Mouse (Mus musculus) c-Kit-positive CD71-positive TER-119-positive erythroid progenitor cells, embryonic 14.5 days (primary cell): Measurements from ENCODE around the gene Pigr.

Experiments
- DNase-seq: peaks from one replicate; pipeline ENCODE4 v3.0.0-alpha.2; 2013; ENCODE audit warnings: low spot score

The Pigr gene

DNA sequence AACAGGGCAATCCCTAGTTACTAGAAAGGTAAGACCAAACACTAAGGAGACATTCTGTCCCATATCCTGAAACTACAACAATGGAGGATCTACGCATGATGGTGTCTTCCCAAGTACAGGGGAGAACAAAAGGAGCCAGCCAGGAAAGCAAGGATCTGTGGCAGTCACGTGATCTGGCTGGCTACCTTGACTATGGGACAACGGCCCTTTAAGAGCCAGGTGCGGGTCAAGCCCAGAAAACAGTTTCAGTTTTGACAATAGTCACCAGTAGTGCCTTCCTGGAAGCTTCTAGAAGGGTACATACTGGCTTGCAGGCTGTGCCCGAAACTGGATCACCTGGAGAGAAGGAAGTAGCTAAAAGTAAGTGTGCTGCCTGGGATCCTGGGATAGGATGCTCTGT lies at the start of gene Pigr:
Pigr (plus strand) TSS at position 237 of the 400 bp plus-strand sequence.
- no peak for DNase-seq

DNA sequence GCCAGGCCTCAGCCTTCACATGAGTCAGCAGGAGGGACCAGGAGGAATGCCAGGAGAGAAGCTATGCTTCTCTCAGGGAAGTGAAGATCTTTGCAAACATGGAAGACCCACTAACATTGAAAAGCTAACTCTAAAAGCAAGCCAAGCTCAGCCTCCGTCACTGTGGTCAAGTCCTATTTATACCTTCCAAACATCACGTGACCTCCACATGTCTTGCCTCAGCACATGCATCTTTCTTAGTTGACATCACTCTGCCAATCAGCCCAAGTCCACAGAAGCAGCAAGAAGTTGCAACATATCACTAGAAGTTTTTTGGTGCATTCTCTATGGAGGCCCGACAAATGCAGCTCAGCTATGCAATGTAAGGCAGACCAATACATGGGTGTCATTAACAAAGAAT lies 46.6 kb upstream of the Pigr start:
- DNase-seq = no peak

DNA sequence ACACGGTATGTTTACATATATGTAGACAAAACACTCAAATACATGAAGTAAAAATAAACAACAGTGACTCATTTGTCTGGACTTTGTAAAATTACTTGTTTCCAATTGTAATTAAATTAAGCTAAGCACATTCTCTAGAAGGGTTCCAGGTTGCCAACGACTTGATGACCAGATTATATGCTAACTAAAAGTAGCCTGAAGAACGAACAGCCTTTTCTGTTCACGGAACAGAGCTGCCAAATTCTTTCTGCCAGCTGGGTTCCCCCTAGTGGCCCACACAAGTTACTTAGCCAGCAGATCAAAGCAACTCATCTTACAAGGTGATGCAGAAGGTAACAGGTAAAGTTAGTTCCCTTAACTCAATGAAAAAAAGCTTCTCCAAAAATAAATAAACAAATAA lies 42.4 kb upstream of the Pigr start:
- DNase-seq = peak; percentile 41

DNA sequence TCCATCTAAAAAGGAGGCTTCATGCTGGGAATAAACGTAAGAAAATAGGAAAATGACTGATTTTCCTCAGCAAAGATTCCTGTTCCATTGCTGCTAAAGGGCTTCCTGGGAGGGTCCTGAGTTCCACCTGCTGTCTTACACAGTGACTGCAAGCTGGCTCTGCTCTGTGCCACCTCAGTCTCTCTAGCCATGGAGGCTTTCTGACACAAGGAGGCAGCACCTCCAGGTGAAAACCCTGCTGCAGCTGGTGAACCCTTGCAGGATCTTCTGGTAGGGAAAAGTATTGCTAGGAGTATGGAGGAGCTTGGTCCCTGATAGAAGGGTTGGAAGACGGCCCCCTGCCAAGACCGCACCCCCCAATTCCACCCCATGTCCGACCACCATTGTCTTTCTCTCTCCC lies 39.5 kb upstream of the Pigr start:
- no peak for DNase-seq

DNA sequence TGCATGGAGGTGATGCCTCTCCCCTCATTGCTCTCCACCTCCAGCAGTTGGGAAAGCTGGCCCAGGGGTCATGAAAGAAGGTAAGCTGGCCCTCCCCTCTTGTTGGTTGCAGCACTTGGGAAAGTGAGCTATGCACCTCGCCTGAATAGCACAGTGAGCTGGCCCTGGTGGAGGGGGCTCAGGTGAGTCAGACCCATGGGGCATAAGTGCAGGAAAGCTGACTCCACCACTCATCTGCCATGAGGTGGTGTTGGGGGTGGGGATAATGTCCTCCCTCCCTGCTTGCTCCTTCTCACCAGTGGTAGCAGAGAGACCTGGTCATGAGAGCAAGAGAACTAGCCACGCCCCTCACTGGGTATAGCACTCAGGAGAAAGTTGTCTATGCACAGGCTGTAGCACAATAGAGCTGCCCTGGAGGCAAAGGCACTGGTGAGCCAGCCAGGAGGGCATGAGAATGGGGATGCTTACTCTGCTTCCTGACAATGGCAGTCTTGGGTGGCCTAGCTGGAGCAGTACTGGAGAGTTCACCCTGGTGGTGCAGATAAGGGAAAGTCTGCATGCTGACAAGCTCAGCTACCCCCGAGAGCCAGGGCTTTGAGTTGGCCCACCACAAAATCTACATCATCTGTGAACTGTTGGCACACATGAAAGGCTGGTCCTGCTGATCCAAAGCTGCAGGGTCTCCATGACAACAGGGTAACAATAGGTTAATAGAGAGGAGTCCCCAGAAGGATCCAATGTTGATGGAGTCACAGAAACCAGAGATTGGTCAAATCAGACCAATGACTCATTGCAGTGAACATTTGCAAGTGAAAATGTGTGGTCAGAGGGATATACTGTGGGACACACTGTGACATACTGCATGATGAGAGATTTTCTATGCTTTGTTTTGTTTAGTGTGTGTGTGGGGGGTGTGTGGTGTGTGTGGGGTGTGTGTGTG lies 36.7 kb upstream of the Pigr start:
- no peak for DNase-seq

DNA sequence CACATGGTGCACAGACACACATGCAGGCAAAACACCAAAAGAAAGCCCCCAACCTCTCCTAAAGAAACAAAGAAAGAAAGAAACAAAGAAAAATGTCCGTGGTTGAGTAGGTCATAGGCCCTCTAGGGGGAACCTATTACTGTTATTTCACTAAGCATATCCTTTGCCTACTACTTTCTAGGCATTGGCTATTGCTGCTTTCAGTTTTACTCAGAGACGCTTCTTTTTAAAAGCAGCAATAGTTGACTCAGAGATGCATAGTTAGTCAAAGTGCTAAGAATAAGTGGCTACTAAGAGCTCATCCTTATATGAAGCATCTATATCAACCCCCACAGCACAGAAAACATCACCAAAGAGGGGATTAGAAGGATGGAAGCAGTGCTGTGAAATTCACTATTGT lies 31.2 kb upstream of the Pigr start:
- no peak for DNase-seq

DNA sequence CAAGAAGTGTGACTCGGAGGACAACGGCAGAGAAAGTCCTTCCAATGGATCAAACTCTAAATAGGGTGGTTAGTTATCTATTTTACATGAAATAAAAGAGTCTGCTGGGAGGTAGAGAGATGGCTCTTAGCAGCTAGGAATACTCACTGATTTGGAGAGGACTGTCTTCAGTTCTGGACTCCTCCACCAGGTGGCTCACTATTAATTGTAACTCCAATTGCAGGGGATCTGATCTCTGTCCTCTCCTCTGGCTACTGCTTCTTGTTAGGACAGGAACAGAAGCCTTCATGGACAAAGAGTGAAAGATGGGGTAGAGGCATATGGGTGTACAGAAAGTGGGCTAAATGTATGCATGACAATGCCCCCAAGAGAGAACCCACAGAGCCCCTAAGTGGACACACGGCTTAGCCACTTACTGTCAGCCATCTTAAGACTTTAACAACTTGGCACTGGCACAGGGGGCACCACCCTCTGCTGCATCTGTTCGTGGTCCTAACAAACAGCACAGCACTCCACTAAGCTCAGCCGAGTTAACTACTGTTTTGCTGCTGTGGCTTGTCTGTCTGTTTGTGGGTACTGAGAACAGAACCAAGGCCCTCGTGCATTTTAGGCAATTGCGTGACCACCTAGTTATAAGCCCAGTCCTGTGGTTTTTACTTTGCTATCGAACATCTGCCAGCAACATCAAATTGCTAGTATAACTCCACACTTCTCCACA lies 29.4 kb upstream of the Pigr start:
- DNase-seq = peak; percentile 31

DNA sequence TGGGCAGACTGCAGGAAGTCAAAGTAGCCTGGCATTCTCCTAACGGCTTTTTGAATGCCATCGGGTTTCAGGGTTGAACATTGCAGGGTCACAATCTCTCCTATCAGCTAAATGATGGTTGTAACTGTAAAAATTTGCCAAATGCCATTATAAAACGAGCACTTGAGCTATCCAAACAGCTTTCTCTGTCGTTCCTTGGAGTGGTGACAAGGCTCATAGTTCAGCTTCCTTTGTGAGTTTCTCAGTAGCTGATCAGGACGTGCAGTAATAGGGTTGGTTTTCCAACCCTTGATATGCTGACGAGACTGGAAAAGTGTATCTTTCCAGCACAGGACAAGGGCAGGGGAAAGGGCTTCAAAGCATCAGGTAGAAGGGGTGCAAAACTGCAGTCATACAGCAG lies 28.4 kb upstream of the Pigr start:
- no peak for DNase-seq

DNA sequence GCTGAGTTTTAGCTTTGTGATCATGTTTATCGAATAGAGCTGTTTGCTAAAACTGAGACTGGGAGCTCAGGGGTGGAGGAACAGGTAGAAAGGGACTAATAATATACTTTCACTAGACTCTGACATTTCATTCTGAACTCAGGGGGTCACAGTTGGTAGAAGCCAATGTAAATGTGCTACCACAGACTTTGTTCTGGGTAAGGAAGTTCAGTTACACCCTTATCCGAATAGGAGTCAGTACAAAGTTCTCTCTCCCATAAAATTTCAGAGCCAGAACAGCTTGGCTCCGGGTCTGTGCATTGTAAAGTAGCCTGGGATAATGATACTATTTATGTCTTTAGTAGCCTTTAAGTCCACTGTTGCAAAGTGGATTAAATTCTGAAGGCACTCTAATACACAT lies 27.9 kb upstream of the Pigr start:
- DNase-seq = no peak

DNA sequence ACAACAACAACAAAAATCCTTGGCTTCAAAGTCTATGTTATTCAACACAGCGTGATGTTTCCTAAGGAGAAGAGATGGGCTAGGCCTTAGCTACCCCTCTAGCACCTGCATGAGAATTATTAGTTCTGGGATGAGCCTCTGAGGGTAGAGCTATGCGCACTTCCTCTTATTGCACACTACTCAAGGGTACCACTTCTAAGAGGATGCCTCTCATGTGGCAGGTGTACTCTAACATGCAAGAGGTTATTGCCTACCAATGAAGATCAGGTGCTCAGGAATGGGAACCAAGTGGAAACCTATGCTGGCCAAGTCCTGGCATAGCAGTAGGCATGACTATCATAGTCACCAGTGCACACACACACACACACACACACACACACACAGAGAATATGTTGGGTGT lies 27.1 kb upstream of the Pigr start:
- DNase-seq = no peak

DNA sequence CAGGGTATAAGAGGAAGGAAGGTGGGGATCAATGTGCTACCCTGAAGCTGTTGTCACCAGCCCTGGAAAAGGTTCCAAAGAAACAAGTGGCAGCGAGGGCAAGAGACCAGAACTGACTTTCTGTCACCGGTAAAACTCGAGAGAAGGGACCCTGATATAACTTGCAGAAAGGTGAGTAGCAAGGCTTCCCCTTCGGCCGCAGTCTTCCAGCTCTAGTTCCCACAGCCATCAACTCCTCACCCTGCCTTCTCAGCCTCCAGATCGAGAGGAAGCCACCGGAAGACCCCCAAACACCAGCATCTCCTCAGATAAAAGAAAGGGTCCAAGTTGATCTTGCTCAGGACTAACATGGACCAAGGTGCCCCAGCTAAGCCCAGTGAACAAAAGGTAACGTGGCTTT lies 25.9 kb upstream of the Pigr start, which contains the start of gene Fcamr:
Fcamr (plus strand) TSS at position 301 of the 400 bp plus-strand sequence.
- DNase-seq = no peak

DNA sequence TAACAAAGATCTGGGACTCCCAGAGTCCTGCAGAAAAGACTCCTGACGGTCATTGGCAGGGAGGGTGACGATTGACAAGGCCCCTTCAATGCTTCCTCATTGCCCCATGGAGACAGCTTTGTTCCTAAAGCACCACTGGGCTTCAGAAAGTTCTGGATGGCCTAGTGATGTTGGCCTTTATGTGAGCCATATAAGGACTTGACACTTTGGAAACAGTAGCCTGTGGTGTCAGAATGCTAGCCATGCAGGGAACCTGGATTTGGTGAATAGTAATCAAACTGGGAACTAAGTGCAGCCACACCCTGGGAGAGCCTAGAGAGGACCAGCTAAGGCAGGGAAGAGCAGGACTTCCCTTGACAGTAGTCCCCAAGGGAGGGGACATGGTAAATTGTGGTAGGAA lies 25.0 kb upstream of the Pigr start:
- DNase-seq = no peak

DNA sequence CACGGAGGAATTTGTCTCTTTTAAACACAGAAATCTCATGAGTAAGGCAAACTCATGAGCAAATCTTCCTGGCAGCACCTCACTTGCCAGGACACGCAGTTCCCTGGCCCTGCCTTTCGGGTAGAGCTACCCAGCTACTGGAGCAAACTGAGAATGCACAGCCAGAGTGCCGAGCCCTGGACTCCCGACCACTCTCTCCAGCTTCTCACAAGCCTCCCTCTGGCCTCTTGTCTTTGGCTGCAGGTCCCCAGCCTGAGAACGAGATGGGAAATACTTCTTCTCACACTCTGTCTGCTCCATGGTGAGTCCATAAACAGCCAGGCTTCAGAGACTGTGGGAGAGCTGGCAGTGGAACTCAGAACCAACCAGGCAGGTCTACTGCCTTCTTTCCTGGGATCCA lies 23.5 kb upstream of the Pigr start:
- DNase-seq = no peak

DNA sequence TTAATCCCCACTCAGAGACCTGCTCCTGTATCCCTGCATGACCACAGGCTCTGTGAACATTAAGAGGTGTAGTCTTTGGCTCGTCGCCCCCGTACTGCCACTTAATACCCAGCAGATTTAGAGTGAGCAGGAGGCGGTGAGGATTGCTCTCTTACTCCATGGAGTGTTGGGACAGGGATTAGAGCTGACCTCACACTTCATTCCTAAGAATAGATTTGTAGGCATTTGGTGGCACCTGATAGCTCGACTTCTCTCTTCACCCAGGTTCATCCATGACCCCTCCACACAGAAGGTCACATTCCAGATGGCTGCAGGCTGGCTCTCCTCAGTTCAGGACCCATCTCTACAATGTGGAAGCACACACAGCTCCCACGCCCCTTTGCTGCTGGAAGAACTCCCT lies 22.2 kb upstream of the Pigr start:
- DNase-seq = no peak

DNA sequence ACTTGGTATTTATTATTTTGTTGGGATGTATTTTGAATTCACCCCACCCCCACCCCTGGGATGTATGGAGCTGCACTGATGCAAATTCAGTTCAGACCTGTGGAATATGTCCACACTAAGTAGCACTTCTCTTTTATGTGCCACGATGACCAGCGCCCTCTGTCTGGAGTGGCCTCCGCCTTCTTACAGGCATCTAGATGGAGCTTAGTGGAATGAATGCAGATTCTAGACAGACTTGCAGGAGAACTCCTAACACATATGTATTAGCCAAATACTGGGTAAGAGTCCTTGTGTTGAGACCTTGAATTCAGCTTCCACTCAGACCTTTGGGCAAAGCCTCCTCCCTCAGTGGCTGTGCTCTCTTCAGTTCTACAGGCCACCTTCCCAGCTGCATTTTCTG lies 15.6 kb upstream of the Pigr start:
- DNase-seq = no peak

DNA sequence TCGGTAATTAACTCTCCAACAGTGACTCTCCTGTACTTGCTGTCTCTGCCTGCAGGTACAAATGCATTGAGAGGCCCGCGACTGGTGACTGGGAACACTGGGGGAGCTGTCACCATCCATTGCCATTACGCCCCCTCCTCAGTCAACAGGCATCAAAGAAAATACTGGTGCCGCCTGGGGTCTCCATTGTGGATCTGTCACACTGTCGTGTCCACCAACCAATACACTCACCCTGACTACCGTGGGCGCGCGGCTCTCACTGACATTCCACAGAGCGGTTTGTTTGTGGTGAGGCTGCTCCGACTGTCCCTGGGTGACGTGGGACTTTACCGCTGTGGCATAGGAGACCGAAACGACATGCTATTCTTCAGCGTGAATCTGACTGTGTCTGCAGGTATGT lies 15.2 kb upstream of the Pigr start:
- DNase-seq = no peak

DNA sequence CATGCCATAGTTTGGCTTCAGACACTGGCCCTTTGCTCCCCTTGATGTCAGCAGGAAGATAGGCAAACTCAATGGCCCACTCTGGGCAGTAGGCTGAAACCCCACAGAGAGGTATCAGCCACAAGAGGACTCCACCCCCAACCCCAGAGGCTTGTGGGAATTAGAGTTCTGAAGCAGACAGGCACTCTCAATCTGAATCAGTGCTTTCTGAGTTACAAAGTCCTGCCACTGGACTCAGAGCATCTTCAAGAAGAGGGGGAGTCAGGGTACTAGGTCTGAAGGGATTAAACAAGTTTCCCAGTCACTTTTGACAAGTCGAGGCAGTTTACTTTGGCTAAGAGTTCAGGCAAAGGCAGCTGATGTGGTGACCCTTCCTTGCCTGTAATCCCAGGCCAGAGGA lies 6.7 kb upstream of the Pigr start:
- no peak for DNase-seq

DNA sequence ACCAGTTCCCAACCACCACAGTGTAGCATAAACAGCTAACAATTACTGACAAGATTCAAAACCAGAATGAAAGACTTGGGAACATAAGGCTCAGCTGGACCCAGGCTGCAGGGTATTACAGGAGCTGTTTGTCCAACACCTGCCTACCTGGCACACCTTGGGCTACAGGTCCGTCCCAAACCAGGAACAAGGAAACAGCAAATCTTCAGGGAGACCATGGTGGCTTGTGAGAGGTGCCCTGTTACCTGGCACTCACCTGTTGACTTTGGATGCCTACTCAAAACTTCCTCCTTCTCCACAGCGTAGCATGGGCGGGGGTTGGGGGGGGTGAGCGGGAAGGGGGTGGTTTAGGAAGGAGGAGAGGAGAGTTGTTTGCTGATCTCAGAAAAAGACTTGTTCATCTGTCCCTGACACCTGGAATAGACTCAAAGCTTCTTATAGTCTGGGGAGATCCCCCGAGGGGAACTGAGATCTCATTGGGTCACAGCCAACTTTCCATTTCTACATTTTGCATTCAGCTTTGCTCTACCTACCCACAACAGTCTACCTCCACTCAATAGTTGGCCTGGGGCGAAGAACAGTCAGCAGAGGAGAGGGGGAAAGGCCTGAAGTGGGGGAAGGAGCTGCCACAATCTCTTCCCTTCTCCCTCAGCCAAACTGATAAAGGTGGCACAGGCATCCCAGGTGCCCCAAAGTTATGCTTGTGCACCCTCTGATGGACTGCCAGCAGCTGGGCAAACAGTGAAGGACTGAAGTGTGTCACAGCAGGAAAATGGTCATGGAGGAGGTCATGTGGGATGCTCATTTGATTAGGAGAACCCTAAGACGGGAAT lies 6.0 kb upstream of the Pigr start:
- DNase-seq = no peak

DNA sequence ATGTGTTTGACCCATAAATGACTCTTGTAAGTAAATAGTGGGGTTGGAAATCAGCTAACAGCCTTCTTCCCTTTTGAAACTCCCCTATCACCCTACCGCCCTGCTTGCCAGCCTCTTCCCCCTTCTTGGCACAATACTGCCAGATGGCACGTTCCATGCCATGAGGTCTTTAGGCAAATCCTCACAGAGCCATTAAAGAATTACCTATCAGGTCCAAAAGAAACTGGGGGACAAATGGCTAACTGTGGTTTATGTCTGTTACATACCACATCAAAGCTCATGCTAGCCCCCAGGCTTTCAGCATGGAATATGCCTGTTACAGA lies 5.4 kb upstream of the Pigr start:
- DNase-seq = no peak

DNA sequence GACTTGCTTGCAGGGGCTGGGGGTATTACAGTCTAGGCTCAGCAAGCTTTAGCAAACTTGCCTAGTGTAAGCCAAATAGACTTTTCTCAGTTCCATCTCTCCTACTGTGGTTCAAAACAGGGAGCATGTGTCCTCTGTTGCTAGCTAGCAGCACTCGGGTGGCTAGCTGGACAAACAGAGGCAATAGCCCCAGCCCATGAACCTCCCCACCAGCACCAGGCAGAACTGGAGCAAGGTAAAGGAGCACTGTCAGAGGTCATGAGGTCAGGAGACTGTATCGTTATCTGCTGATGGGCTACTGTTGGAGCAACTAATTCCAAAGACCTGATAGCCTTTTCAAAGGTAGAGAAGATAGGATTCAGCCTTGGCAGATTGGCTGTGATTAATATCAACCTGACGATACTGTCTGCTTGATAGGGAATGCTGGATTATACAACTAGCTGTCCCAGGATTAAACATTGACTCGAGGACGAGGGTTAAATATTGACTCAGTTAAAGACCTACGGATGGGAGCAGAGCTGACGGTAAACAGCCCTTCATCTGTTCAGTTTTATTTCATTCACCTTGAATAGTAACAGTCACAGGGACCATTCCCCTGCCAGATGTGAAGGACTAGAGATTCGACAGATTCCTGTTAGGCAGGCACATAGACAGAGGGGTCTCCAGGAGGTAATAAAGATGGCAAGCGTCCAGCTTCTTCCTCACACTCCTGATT lies 4.4 kb upstream of the Pigr start:
- DNase-seq = no peak

DNA sequence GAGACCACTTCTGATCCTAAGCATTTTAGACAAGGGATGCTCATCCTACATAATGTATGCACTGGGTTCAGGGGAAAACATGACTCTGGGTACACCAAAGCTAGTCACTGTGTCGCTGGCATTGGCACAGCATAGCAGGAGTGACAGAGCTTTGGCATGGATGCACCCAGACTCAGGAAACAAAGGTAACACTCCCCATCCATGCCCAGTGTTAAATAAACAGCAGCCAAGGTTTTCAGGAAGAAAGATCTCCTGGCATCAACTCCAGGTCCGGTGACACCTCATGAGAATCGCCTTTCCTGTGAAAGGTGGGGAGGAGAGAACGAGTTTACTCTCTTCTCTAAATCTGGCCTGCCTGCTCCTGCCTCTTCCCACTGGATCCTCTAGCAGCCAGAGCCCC lies 2.2 kb downstream of the Pigr start:
- DNase-seq = no peak
